Mouse (Mus musculus): Measurements from ENCODE around the gene Lima1. TPM values are rescaled to one million over a fixed set of nuclear protein-coding genes. Genes with fewer than 3 reads are reported as not detected.
"Not testable (repeated sequence)": the region's sequence is repeated elsewhere in the genome, so short reads cannot be mapped to it uniquely, and the experiment has no call there.

Gene Lima1
- total RNA-seq, 1 experiment = 69.9 TPM

GRCm38 (mm10) chr15:99778677-99779335, 96.5 kb downstream of the Lima1 start:
- no peak overlapping the region for H3K9ac ChIP-seq (ENCODE audit: insufficient read depth, low read depth, low read length, poor library complexity, severe bottlenecking)
- H3K27ac ChIP-seq (ENCODE audit: insufficient read depth, low read depth, low read length, poor library complexity, severe bottlenecking) = no peak overlapping the region
- H3K36me3 ChIP-seq (ENCODE audit: control insufficient read depth, insufficient read depth, low read length, poor library complexity, severe bottlenecking) = peaks cover 21% of the 10 kb centered on the region
- H3K4me1 ChIP-seq (ENCODE audit: control insufficient read depth in 2 of 2, insufficient read depth in 2 of 2, low read length in 2 of 2, poor library complexity in 1 of 2) = peaks cover 0 to 3% of the 10 kb centered on the region in 2 experiments; a peak in 1 of 4 replicates
- H3K9me3 ChIP-seq (ENCODE audit: control insufficient read depth, insufficient read depth, low read depth, low read length) = no peaks in the 10 kb centered on the region
- TF ChIP-seq ZNF384 (IDR thresholded peaks at IDR 0.05; ENCODE audit: low read depth, low read length) (no peak), HCFC1 (IDR thresholded peaks at IDR 0.05; ENCODE audit: borderline replicate concordance, insufficient read depth, low read length) (no peak), MAFK (IDR thresholded peaks at IDR 0.05; ENCODE audit: insufficient read depth, low read depth, low read length) (no peak)
- no peak for DNase-seq (ENCODE audit: low read depth, low spot score)
- in situ Hi-C loops (cut with MboI; ENCODE audit: low sequenced_read_pairs in 2 of 2, unreplicated experiment in 2 of 2) = no loop called here
- H3K4me3 ChIP-seq (ENCODE audit: insufficient read depth in 1 of 2, low read depth in 1 of 2, low read length in 2 of 2, poor library complexity in 1 of 2, severe bottlenecking in 1 of 2) = no peak overlapping the region

DNA sequence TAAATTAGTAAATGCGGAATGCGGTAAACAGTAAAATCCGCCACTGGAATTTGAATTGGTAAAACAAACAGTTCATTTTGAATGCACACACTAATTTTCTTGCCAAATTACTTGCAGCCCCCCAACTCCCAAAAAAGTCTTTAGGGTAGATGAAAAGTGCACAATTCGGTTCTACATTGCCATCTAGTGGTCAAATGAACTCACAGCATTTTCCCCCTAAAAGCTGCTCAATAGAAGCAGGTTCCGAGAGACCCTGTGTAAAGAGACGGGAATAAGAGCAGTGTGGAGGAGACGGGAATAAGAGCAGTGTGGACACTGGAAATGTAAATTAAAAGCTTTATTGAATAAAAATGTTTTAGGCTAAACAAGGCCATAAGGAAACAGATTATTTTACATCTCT, 97.1 kb downstream of the Lima1 start:
- in situ Hi-C loops (cut with MboI; ENCODE audit: low sequenced_read_pairs in 2 of 2, unreplicated experiment in 2 of 2) = no loop called here
- Histone ChIP-seq H3K27ac (ENCODE audit: insufficient read depth, low read depth, low read length, poor library complexity, severe bottlenecking) (no peak overlapping the region), H3K9ac (ENCODE audit: insufficient read depth, low read depth, low read length, poor library complexity, severe bottlenecking) (no peak overlapping the region), H3K4me1 (ENCODE audit: control insufficient read depth in 2 of 2, insufficient read depth in 2 of 2, low read length in 2 of 2, poor library complexity in 1 of 2) (peaks cover 0 to 3% of the 10 kb centered on the region in 2 experiments; a peak in 1 of 4 replicates), H3K4me3 (ENCODE audit: insufficient read depth in 1 of 2, low read depth in 1 of 2, low read length in 2 of 2, poor library complexity in 1 of 2, severe bottlenecking in 1 of 2) (no peak overlapping the region), H3K36me3 (ENCODE audit: control insufficient read depth, insufficient read depth, low read length, poor library complexity, severe bottlenecking) (peaks cover 16% of the 10 kb centered on the region), H3K9me3 (ENCODE audit: control insufficient read depth, insufficient read depth, low read depth, low read length) (no peaks in the 10 kb centered on the region)
- TF ChIP-seq MAFK (IDR thresholded peaks at IDR 0.05; ENCODE audit: insufficient read depth, low read depth, low read length) (no peak), CHD2 (IDR thresholded peaks at IDR 0.05; ENCODE audit: low read depth, low read length) (no peak), ZNF384 (IDR thresholded peaks at IDR 0.05; ENCODE audit: low read depth, low read length) (no peak), ZC3H11A (IDR thresholded peaks at IDR 0.05; ENCODE audit: borderline replicate concordance, low read depth, low read length) (0 out of 2 replicates have a peak, but pooled peaks have one; percentile 22), HCFC1 (IDR thresholded peaks at IDR 0.05; ENCODE audit: borderline replicate concordance, insufficient read depth, low read length) (no peak)
- DNase-seq (ENCODE audit: low read depth, low spot score) = no peak

GRCm38 (mm10) chr15:99772925-99773324, 102.3 kb downstream of the Lima1 start:
- Histone ChIP-seq H3K9me3 (ENCODE audit: control insufficient read depth, insufficient read depth, low read depth, low read length) (no peaks in the 10 kb centered on the region), H3K27ac (ENCODE audit: insufficient read depth, low read depth, low read length, poor library complexity, severe bottlenecking) (0 out of 2 replicates have a peak overlapping the region, but pooled peaks have one; percentile 2), H3K4me1 (ENCODE audit: control insufficient read depth in 2 of 2, insufficient read depth in 2 of 2, low read length in 2 of 2, poor library complexity in 1 of 2) (peaks cover 2% of the 10 kb centered on the region in 2 experiments; a peak in 2 of 4 replicates), H3K36me3 (ENCODE audit: control insufficient read depth, insufficient read depth, low read length, poor library complexity, severe bottlenecking) (no peaks in the 10 kb centered on the region), H3K9ac (ENCODE audit: insufficient read depth, low read depth, low read length, poor library complexity, severe bottlenecking) (no peak overlapping the region), H3K4me3 (ENCODE audit: insufficient read depth in 1 of 2, low read depth in 1 of 2, low read length in 2 of 2, poor library complexity in 1 of 2, severe bottlenecking in 1 of 2) (peak overlapping the region; percentile 30 to 98)
- TF ChIP-seq MAFK (IDR thresholded peaks at IDR 0.05; ENCODE audit: insufficient read depth, low read depth, low read length) (no peak), HCFC1 (IDR thresholded peaks at IDR 0.05; ENCODE audit: borderline replicate concordance, insufficient read depth, low read length) (no peak), ZNF384 (IDR thresholded peaks at IDR 0.05; ENCODE audit: low read depth, low read length) (no peak), CHD2 (IDR thresholded peaks at IDR 0.05; ENCODE audit: low read depth, low read length) (no peak), ZC3H11A (IDR thresholded peaks at IDR 0.05; ENCODE audit: borderline replicate concordance, low read depth, low read length) (no peak)
- DNase-seq (ENCODE audit: low read depth, low spot score) = no peak
- in situ Hi-C loops (cut with MboI; ENCODE audit: low sequenced_read_pairs in 2 of 2, unreplicated experiment in 2 of 2) = no loop called here

DNA sequence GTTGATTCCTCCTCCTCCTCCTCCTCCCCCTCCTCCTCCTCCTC, 102.6 kb downstream of the Lima1 start, which contains the start of gene Cers5:
Gene Cers5, minus strand, starts transcription at position 5 of the 44 bp plus-strand sequence.
- in situ Hi-C loops (cut with MboI; ENCODE audit: low sequenced_read_pairs in 2 of 2, unreplicated experiment in 2 of 2); H3K9me3 ChIP-seq (ENCODE audit: control insufficient read depth, insufficient read depth, low read depth, low read length); DNase-seq (ENCODE audit: low read depth, low spot score); H3K36me3 ChIP-seq (ENCODE audit: control insufficient read depth, insufficient read depth, low read length, poor library complexity, severe bottlenecking); H3K4me1 ChIP-seq (ENCODE audit: control insufficient read depth in 2 of 2, insufficient read depth in 2 of 2, low read length in 2 of 2, poor library complexity in 1 of 2): not testable (repeated sequence)
- Histone ChIP-seq H3K4me3 (ENCODE audit: insufficient read depth in 1 of 2, low read depth in 1 of 2, low read length in 2 of 2, poor library complexity in 1 of 2, severe bottlenecking in 1 of 2) (peak within 1 kb of the TSS; percentile 98 to 100), H3K9ac (ENCODE audit: insufficient read depth, low read depth, low read length, poor library complexity, severe bottlenecking) (peak within 1 kb of the TSS; percentile 97), H3K27ac (ENCODE audit: insufficient read depth, low read depth, low read length, poor library complexity, severe bottlenecking) (peak within 1 kb of the TSS; percentile 90)

- no peaks in the 10 kb centered on the region for H3K36me3 ChIP-seq (ENCODE audit: control insufficient read depth, insufficient read depth, low read length, poor library complexity, severe bottlenecking)
Observed at GRCm38 (mm10) chr15:99772277-99772880, 102.9 kb downstream of the Lima1 start.

More at GRCm38 (mm10) chr15:99772277-99772880, 102.9 kb downstream of the Lima1 start:
- no peak for TF ChIP-seq MAFK (IDR thresholded peaks at IDR 0.05; ENCODE audit: insufficient read depth, low read depth, low read length)
- no peak for TF ChIP-seq HCFC1 (IDR thresholded peaks at IDR 0.05; ENCODE audit: borderline replicate concordance, insufficient read depth, low read length)
- no peak for TF ChIP-seq ZC3H11A (IDR thresholded peaks at IDR 0.05; ENCODE audit: borderline replicate concordance, low read depth, low read length)
- TF ChIP-seq CHD2 (IDR thresholded peaks at IDR 0.05; ENCODE audit: low read depth, low read length) = no peak
- TF ChIP-seq ZNF384 (IDR thresholded peaks at IDR 0.05; ENCODE audit: low read depth, low read length) = no peak
- H3K27ac ChIP-seq (ENCODE audit: insufficient read depth, low read depth, low read length, poor library complexity, severe bottlenecking) = peak overlapping the region; percentile 90
- H3K4me1 ChIP-seq (ENCODE audit: control insufficient read depth in 2 of 2, insufficient read depth in 2 of 2, low read length in 2 of 2, poor library complexity in 1 of 2) = peaks cover 2% of the 10 kb centered on the region in 2 experiments; a peak in 2 of 4 replicates
- H3K9ac ChIP-seq (ENCODE audit: insufficient read depth, low read depth, low read length, poor library complexity, severe bottlenecking) = peak overlapping the region; percentile 97
- in situ Hi-C loops (cut with MboI; ENCODE audit: low sequenced_read_pairs in 2 of 2, unreplicated experiment in 2 of 2) = no loop called here
- H3K9me3 ChIP-seq (ENCODE audit: control insufficient read depth, insufficient read depth, low read depth, low read length) = no peaks in the 10 kb centered on the region
- peak; percentile 97 for DNase-seq (ENCODE audit: low read depth, low spot score)
- H3K4me3 ChIP-seq (ENCODE audit: insufficient read depth in 1 of 2, low read depth in 1 of 2, low read length in 2 of 2, poor library complexity in 1 of 2, severe bottlenecking in 1 of 2) = peak overlapping the region; percentile 98 to 100
